Mouse (Mus musculus) myocyte (in vitro differentiated cells): ENCODE measurements at regions not wholly inside any gene's neighbourhood (a gene's known extent, or its start where the extent isn't known, plus 50 kb on each side); places are given as distances from the start of the nearest gene placed in this dataset.

Experiments
- CEBPB ChIP-seq: IDR thresholded peaks from 2 replicates; pipeline ENCODE4 v1.6.1; 2011; ENCODE audit warnings: mild to moderate bottlenecking, moderate library complexity; ENCODE audit not compliant: poor library complexity, insufficient read depth, severe bottlenecking
- E2F4 ChIP-seq: IDR thresholded peaks from one replicate; pipeline ENCODE4 v1.6.1; 2011; ENCODE audit warnings: mild to moderate bottlenecking, control low read depth, moderate library complexity; ENCODE audit not compliant: insufficient read depth
- MAX ChIP-seq: IDR thresholded peaks from one replicate; pipeline ENCODE4 v1.6.1; 2011; ENCODE audit warnings: low read depth, mild to moderate bottlenecking, control low read depth
- MYOG ChIP-seq, 3 experiments: IDR thresholded peaks; one replicate each; pipeline ENCODE4 v1.6.1; 2011; ENCODE audit warnings: control low read depth in 2 of 3, low read depth in 2 of 3, mild to moderate bottlenecking in 2 of 3; ENCODE audit not compliant: insufficient read length in 2 of 3, control insufficient read depth in 1 of 3, insufficient read depth in 1 of 3
- POLR2A ChIP-seq: IDR thresholded peaks from one replicate; pipeline ENCODE4 v1.6.1; 2011; ENCODE audit warnings: low read depth, mild to moderate bottlenecking, control low read depth, moderate library complexity; ENCODE audit not compliant: insufficient read length
- POLR2AphosphoS2 ChIP-seq: IDR thresholded peaks from one replicate; pipeline ENCODE4 v1.6.1; 2011; ENCODE audit warnings: low read depth, control low read depth; ENCODE audit not compliant: insufficient read length
- REST ChIP-seq: IDR thresholded peaks from one replicate; pipeline ENCODE4 v1.6.1; 2011; ENCODE audit warnings: mild to moderate bottlenecking, control low read depth, moderate library complexity; ENCODE audit not compliant: insufficient read depth, insufficient read length
- TCF12 ChIP-seq: IDR thresholded peaks from one replicate; pipeline ENCODE4 v1.6.1; 2011; ENCODE audit warnings: mild to moderate bottlenecking, control low read depth; ENCODE audit not compliant: poor library complexity, insufficient read depth, severe bottlenecking
- TCF3 ChIP-seq: IDR thresholded peaks from one replicate; pipeline ENCODE4 v1.6.1; 2011; ENCODE audit warnings: low read depth, control low read depth; ENCODE audit not compliant: insufficient read length
- USF1 ChIP-seq: IDR thresholded peaks from one replicate; pipeline ENCODE4 v1.6.1; 2011; ENCODE audit warnings: low read depth, mild to moderate bottlenecking, control low read depth, moderate library complexity

GRCm38 (mm10) chr6:140354082-140354481 lies 69.8 kb upstream of the Plekha5 start:
- no peak for TF ChIP-seq POLR2A
- TF ChIP-seq USF1: no peak
- no peak for TF ChIP-seq REST
- TF ChIP-seq TCF12: no peak
- no peak for TF ChIP-seq MYOG (IDR thresholded peaks at IDR 0.05; ENCODE audit: control insufficient read depth in 1 of 3, insufficient read depth in 1 of 3, insufficient read length in 2 of 3, low read depth in 2 of 3)
- no peak for TF ChIP-seq POLR2AphosphoS2
- TF ChIP-seq TCF3: no peak
- no peak for TF ChIP-seq MAX
- no peak for TF ChIP-seq CEBPB
- no peak for TF ChIP-seq E2F4
